Mouse (Mus musculus) MEL (cell line): ENCODE measurements around the gene Sv2a. TPM values are rescaled to one million over a fixed set of nuclear protein-coding genes. Genes with fewer than 3 reads are reported as not detected.

ENCODE experiments used
- DNase-seq: peaks from one replicate; pipeline ENCODE4 v3.0.0; 2011; ENCODE audit warnings: low read depth, low spot score
- H3K27ac ChIP-seq: 2 replicates; pipeline ENCODE4 v1.5.1; 2012; ENCODE audit warnings: low read depth, mild to moderate bottlenecking, control low read depth, low read length, moderate library complexity; ENCODE audit not compliant: control insufficient read depth
- H3K27me3 ChIP-seq, 2 experiments: fragments of 150-350 bp in 1 of 2; sonication (generic) in 1 of 2; 2 replicates each; pipeline ENCODE4 v1.6.1; 2012; ENCODE audit warnings: low read length in 2 of 2, mild to moderate bottlenecking in 2 of 2, improper control_type of control experiment in 1 of 2, moderate library complexity in 1 of 2; ENCODE audit not compliant: insufficient read depth in 2 of 2, control insufficient read depth in 1 of 2
- H3K36me3 ChIP-seq, 2 experiments: 2 replicates each; pipeline ENCODE4 v1.6.1; 2012 to 2014; ENCODE audit warnings: low read length in 2 of 2, improper control_type of control experiment in 1 of 2, inconsistent platforms in 1 of 2, mild to moderate bottlenecking in 1 of 2; ENCODE audit not compliant: insufficient read depth in 2 of 2, control insufficient read depth in 1 of 2
- H3K4me1 ChIP-seq, 2 experiments: fragments of 150-350 bp in 1 of 2; sonication (generic) in 1 of 2; 2 replicates each; pipeline ENCODE4 v1.6.1; 2012; ENCODE audit warnings: low read length in 2 of 2, improper control_type of control experiment in 1 of 2, mild to moderate bottlenecking in 1 of 2; ENCODE audit not compliant: insufficient read depth in 2 of 2, control insufficient read depth in 1 of 2
- H3K4me3 ChIP-seq, 2 experiments: fragments of 150-350 bp in 1 of 2; sonication (generic) in 1 of 2; 2 replicates each; pipeline ENCODE4 v1.5.1; 2012; ENCODE audit warnings: low read depth in 2 of 2, low read length in 2 of 2, mild to moderate bottlenecking in 2 of 2, moderate library complexity in 2 of 2, control low read depth in 1 of 2, improper control_type of control experiment in 1 of 2; ENCODE audit not compliant: control insufficient read depth in 1 of 2, insufficient read depth in 1 of 2
- H3K79me2 ChIP-seq: 2 replicates; pipeline ENCODE4 v1.6.1; 2012; ENCODE audit warnings: mild to moderate bottlenecking, low read length, moderate library complexity; ENCODE audit not compliant: control insufficient read depth, poor library complexity, insufficient read depth
- H3K9ac ChIP-seq: 2 replicates; pipeline ENCODE4 v1.6.1; 2012; ENCODE audit warnings: low read depth, mild to moderate bottlenecking, control low read depth, low read length, moderate library complexity; ENCODE audit not compliant: control insufficient read depth, poor library complexity, severe bottlenecking
- H3K9me3 ChIP-seq: fragments of 150-350 bp; sonication (generic); replicated peaks from 2 replicates; pipeline ENCODE4 v1.6.1; 2012; ENCODE audit warnings: mild to moderate bottlenecking, low read length, improper control_type of control experiment, moderate library complexity; ENCODE audit not compliant: insufficient read depth
- CHD1 ChIP-seq: IDR thresholded peaks from 2 replicates; pipeline ENCODE4 v1.6.1; 2012; ENCODE audit warnings: low read depth, mild to moderate bottlenecking, inconsistent platforms, low read length, improper control_type of control experiment
- CHD2 ChIP-seq: IDR thresholded peaks from 2 replicates; pipeline ENCODE4 v1.6.1; 2011; ENCODE audit warnings: low read length, improper control_type of control experiment
- ELF1 ChIP-seq: IDR thresholded peaks from 2 replicates; pipeline ENCODE4 v1.6.1; 2014; ENCODE audit warnings: low read depth, mild to moderate bottlenecking, inconsistent platforms, low read length, improper control_type of control experiment, moderate library complexity
- GATA1 ChIP-seq: IDR thresholded peaks from 2 replicates; pipeline ENCODE4 v1.6.1; 2011; ENCODE audit warnings: low read depth, low read length, improper control_type of control experiment
- KAT2A ChIP-seq: conservative IDR thresholded peaks from 2 replicates; pipeline ENCODE4 v1.6.1; 2012; ENCODE audit warnings: low read depth, low read length, improper control_type of control experiment, inconsistent platforms
- MAFK ChIP-seq: IDR thresholded peaks from 2 replicates; pipeline ENCODE4 v1.6.1; 2011; ENCODE audit warnings: low read depth, mild to moderate bottlenecking, low read length, improper control_type of control experiment, borderline replicate concordance
- MAX ChIP-seq: IDR thresholded peaks from 2 replicates; pipeline ENCODE4 v1.6.1; 2011; ENCODE audit warnings: low read length, improper control_type of control experiment
- MAZ ChIP-seq: IDR thresholded peaks from 2 replicates; pipeline ENCODE4 v1.6.1; 2012; ENCODE audit warnings: low read depth, mild to moderate bottlenecking, inconsistent platforms, low read length, improper control_type of control experiment
- MEF2A ChIP-seq: IDR thresholded peaks from 2 replicates; pipeline ENCODE4 v1.6.1; 2014; ENCODE audit warnings: low read depth, mild to moderate bottlenecking, inconsistent platforms, low read length, improper control_type of control experiment; ENCODE audit not compliant: poor library complexity, insufficient replicate concordance, severe bottlenecking; ENCODE audit errors: extremely low read depth
- NRF1 ChIP-seq: IDR thresholded peaks from 2 replicates; pipeline ENCODE4 v1.6.1; 2014; ENCODE audit warnings: low read depth, mild to moderate bottlenecking, inconsistent platforms, low read length, improper control_type of control experiment, moderate library complexity; ENCODE audit not compliant: poor library complexity, insufficient read depth, severe bottlenecking
- POLR2A ChIP-seq, 2 experiments: IDR thresholded peaks; 2 replicates each; pipeline ENCODE4 v1.6.1; 2011 to 2012; ENCODE audit warnings: low read length in 2 of 2, mild to moderate bottlenecking in 2 of 2, control low read depth in 1 of 2, improper control_type of control experiment in 1 of 2, low read depth in 1 of 2, moderate library complexity in 1 of 2; ENCODE audit not compliant: control insufficient read depth in 1 of 2, insufficient read depth in 1 of 2, poor library complexity in 1 of 2
- POLR2AphosphoS2 ChIP-seq: IDR thresholded peaks from 2 replicates; pipeline ENCODE4 v1.6.1; 2011; ENCODE audit warnings: low read length, improper control_type of control experiment
- RAD21 ChIP-seq: IDR thresholded peaks from 2 replicates; pipeline ENCODE4 v1.6.1; 2011; ENCODE audit warnings: mild to moderate bottlenecking, low read depth, low read length, improper control_type of control experiment
- TAL1 ChIP-seq: IDR thresholded peaks from 2 replicates; pipeline ENCODE4 v1.6.1; 2012; ENCODE audit warnings: mild to moderate bottlenecking, inconsistent platforms, low read length, moderate library complexity, mixed read lengths
- TBP ChIP-seq: IDR thresholded peaks from 2 replicates; pipeline ENCODE4 v1.8.0; 2011; ENCODE audit warnings: low read depth, low read length, improper control_type of control experiment
- TCF12 ChIP-seq: IDR thresholded peaks from 2 replicates; pipeline ENCODE4 v1.6.1; 2014; ENCODE audit warnings: low read depth, mild to moderate bottlenecking, inconsistent platforms, low read length, improper control_type of control experiment, moderate library complexity
- UBTF ChIP-seq: IDR thresholded peaks from 2 replicates; pipeline ENCODE4 v1.6.1; 2012; ENCODE audit warnings: low read depth, mild to moderate bottlenecking, inconsistent platforms, low read length, improper control_type of control experiment, moderate library complexity, borderline replicate concordance; ENCODE audit not compliant: insufficient read depth
- USF1 ChIP-seq: IDR thresholded peaks from 2 replicates; pipeline ENCODE4 v1.6.1; 2014; ENCODE audit warnings: low read depth, mild to moderate bottlenecking, inconsistent platforms, low read length, improper control_type of control experiment, moderate library complexity
- USF2 ChIP-seq, 2 experiments: IDR thresholded peaks; 2 replicates each; pipeline ENCODE4 v1.6.1; 2011 to 2012; ENCODE audit warnings: improper control_type of control experiment in 2 of 2, low read length in 2 of 2, borderline replicate concordance in 1 of 2, inconsistent platforms in 1 of 2, low read depth in 1 of 2, mild to moderate bottlenecking in 1 of 2; ENCODE audit not compliant: insufficient read depth in 1 of 2
- ZKSCAN1 ChIP-seq: IDR thresholded peaks from 2 replicates; pipeline ENCODE4 v1.6.1; 2012; ENCODE audit warnings: low read depth, mild to moderate bottlenecking, inconsistent platforms, low read length, improper control_type of control experiment, moderate library complexity
- ZNF384 ChIP-seq: IDR thresholded peaks from 2 replicates; pipeline ENCODE4 v1.6.1; 2012; ENCODE audit warnings: low read depth, mild to moderate bottlenecking, inconsistent platforms, low read length, improper control_type of control experiment
- polyA plus RNA-seq, 2 experiments: library from polyadenylated mRNA; stranded (reverse) in 1 of 2; unstranded in 1 of 2; fragments of >175 nt in 1 of 2; fragments of >200 nt in 1 of 2; gene quantifications; 2 replicates each; pipeline versions ENCODE4 v1.2.1 to v1.2.4; 2012; ENCODE audit warnings: low replicate concordance in 2 of 2, low read depth in 1 of 2; ENCODE audit not compliant: insufficient read length in 2 of 2, insufficient read depth in 1 of 2, missing spikeins in 1 of 2
- total RNA-seq: library from RNA; depleted of rRNA; stranded (reverse); fragments of 300-350 nt; gene quantifications from 2 replicates; pipeline ENCODE4 v1.2.3, GENCODE M21; 2012

Sv2a gene
- total and polyA plus RNA-seq, 3 experiments, result 0.77 to 3.3 TPM; not detected in 1

- Histone ChIP-seq H3K27me3 (no peaks in the 10 kb centered on the region), H3K9ac (peak overlapping the region; percentile 86), H3K4me3 (peak overlapping the region; percentile 75 to 77), H3K36me3 (peaks cover 17 to 40% of the 10 kb centered on the region in 2 experiments), H3K27ac (peak overlapping the region; percentile 92), H3K79me2 (peaks cover 43% of the 10 kb centered on the region), H3K9me3 (no peaks in the 10 kb centered on the region), H3K4me1 (peaks cover 8 to 35% of the 10 kb centered on the region in 2 experiments)
- DNase-seq, result no peak
- TF ChIP-seq POLR2A (IDR thresholded peaks at IDR 0.05; ENCODE audit: control insufficient read depth in 1 of 2, insufficient read depth in 1 of 2, low read depth in 1 of 2, low read length in 2 of 2, poor library complexity in 1 of 2) (no peak), MEF2A (no peak), ELF1 (no peak), TCF12 (no peak), USF1 (no peak), TAL1 (no peak), POLR2AphosphoS2 (no peak), ZKSCAN1 (no peak), ZNF384 (no peak), KAT2A (no peak), TBP (no peak), CHD2 (no peak), MAZ (peak; percentile 13; the same call in 1 of the 2 replicates), UBTF (no peak), USF2 (IDR thresholded peaks at IDR 0.05; ENCODE audit: borderline replicate concordance in 1 of 2, insufficient read depth in 1 of 2, low read depth in 1 of 2, low read length in 2 of 2) (no peak), GATA1 (0 out of 2 replicates have a peak, but pooled peaks have one; percentile 27), CHD1 (peak; percentile 99), MAFK (no peak), MAX (0 out of 2 replicates have a peak, but pooled peaks have one; percentile 9), RAD21 (no peak), NRF1 (no peak)
Observed at GRCm38 (mm10) chr3:96171583-96172196, 9.3 kb upstream of the Sv2a start.
